Mouse (Mus musculus): ENCODE measurements around the gene Cd207.

Gene Cd207

GRCm38 (mm10) chr6:83677757-83678156 lies at the start of gene Cd207:
Gene Cd207, minus strand, starts transcription at chr6:83677857.
- no peak for DNase-seq (ENCODE audit: low spot score)

DNA sequence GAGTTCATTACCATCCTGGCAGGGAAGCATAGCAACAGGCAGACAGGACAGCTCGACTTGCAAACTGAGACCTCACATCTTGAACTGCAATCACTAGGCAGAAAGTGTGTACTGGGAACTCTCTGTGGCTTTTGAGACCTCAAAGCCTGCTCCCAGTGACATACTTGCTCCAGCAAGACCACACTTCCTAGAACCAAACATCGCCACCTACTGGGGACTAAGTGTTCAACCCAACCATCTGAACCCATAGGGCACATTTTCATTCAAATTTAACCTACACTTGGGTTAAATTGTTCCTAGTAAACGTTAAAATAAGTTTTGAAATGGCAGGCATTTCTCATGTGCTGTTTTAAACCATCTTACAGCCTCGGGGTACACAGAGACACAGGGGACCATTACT lies 49.5 kb upstream of the Cd207 start:
- peak; percentile 20 for DNase-seq (ENCODE audit: low spot score)

- DNase-seq (ENCODE audit: low spot score): no peak
These were observed 44.9 kb upstream of the Cd207 start for GRCm38 (mm10) chr6:83722526-83722925.

- no peak for DNase-seq (ENCODE audit: low spot score)
These were observed 39.4 kb upstream of the Cd207 start for GRCm38 (mm10) chr6:83717026-83717425.

DNA sequence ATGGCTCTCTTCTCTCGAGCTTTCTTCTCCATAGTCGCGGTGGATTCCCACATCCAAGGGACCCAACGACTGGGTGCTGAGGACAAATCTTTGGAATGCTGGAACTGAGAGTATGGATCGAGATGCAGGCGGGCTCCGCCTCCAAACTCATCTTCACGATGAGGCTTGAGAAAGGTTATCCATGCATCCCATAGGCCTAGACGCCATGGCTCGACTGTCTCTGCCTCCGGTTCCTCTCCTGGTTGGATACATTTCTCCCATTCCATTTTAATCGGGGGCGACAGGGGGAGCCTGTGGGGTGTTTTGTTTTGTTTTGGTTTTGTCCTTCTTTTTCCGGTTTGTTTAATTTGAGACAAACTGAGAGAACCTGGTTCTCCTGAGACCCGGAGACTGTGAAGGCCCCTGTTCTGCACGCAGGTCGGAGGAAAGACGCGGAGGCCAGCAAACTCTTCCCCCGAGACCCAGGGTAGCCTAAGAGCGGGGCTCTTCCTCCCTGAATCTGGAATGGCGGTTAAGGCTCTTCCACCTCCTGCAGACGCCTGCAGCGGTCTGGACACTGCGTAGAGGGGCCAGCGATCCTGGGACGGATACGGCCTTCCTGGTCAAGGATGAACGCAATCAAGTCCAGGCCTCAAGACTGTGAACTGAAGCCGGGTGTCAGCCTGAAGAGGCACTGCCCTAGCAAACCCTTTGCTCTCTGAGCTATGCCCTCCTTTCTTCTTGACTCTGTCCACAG lies 38.0 kb upstream of the Cd207 start:
- no peak for DNase-seq (ENCODE audit: low spot score)

- no peak for DNase-seq (ENCODE audit: low spot score)
These were observed 36.8 kb upstream of the Cd207 start for GRCm38 (mm10) chr6:83714221-83715123.

DNA sequence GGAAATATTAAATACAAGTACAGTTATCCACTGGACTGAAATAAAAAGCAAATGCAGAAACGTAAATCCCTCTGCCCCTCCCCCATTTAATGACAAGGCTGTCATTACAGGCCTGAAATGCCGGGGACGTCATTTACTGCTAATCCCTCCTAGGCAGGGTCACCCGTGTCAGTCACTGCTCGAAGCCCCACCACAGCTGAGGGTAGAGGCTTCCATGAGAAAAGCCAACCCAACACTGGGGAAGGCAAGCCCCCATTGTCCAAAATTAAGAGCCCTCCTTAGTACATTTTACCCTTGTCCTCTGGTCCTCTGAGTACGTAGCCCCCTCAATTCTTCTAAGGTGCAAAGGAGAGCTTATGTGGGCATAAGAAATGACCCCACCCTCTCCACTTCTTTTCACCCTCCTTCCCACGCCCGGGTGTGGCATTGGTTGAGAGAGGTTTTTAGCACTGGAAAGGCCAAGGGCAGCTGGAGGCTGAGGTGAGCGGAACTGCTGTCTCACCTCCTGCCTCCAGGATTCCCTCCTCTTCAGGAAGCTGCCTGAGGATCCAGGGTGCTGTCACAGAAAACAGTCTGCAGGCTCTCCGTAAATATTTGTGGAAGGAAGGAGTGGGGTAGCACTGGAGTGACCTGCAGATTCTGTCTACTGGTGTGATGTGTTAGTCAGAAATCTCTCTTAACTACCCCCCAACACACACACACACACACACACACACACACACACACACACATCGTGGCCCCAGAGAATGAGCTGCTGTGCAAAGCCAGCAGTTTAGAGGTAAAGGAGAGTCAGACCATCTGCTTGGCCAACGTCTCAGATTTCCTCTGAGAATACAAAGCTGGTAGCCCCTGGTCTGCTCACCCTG lies 35.8 kb upstream of the Cd207 start:
- no peak for DNase-seq (ENCODE audit: low spot score)

DNA sequence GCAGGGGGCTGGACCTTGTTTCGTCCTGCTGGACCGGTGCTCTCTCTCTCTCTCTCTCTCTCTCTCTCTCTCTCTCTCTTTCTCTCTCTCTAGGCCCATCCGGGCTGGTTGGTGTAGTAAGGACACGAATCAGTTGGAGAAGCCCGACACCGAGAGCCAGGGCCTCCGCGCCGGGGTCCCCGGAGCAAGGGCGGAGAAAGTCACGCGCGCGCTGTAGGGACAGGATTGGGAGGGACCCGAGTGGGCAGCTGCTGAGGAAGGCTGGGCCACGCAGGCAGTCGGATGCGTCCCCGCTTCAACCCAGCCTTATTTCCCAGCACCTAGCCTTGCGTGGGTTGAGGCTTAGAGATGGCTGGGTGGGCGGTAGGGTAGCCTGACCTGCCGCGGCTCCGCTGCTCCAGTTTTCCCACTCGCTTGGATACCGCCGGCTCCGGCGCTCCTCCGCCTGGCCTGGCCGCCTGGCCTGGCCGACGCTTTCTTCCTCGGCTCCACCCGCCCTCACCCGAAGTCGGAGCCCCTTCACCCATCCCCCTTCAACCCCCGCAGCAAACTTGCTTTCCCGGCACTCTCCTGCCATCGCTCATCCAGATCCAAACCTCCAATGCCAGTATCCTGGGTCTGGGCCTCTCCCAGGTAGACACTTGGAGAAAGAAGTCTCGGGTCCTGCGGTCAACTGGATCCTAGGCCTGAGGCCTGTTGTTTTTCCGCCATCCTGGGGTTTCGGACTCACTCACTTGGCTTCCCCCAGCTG lies 34.2 kb upstream of the Cd207 start:
- DNase-seq (ENCODE audit: low spot score): no peak

DNA sequence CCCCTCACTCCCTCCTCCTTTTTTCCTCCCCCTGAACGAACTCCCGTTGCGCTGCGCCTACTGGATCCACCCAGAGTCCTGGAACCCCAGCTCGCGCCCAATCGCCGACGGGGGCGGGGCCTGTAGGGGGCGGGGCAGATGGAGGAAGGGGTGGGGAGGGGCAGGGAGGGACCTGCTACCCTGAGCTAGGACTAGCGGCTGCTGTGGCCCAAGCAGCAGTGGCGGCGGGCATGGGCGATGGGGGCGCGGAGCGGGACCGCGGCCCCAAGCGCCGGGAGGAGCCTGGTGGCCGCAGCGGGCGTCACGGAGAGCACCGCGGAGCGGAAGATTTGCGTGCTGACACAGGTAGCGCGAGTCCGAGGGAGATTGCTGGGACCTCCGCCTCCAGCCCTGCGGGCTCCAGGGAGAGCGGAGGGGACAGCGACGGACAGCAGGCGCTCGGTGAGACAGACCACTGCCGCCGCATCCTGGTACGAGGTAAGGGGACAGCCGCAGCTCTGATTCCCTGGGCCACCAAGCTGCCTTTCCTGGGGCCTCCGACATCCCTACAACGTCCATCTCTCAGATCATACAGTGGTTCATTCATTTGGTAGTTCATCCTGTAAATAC lies 33.5 kb upstream of the Cd207 start, which contains the start of gene Vax2:
Gene Vax2 (plus strand): TSS at position 198 of the 609 bp plus-strand sequence.
- peak; percentile 51 for DNase-seq (ENCODE audit: low spot score)

DNA sequence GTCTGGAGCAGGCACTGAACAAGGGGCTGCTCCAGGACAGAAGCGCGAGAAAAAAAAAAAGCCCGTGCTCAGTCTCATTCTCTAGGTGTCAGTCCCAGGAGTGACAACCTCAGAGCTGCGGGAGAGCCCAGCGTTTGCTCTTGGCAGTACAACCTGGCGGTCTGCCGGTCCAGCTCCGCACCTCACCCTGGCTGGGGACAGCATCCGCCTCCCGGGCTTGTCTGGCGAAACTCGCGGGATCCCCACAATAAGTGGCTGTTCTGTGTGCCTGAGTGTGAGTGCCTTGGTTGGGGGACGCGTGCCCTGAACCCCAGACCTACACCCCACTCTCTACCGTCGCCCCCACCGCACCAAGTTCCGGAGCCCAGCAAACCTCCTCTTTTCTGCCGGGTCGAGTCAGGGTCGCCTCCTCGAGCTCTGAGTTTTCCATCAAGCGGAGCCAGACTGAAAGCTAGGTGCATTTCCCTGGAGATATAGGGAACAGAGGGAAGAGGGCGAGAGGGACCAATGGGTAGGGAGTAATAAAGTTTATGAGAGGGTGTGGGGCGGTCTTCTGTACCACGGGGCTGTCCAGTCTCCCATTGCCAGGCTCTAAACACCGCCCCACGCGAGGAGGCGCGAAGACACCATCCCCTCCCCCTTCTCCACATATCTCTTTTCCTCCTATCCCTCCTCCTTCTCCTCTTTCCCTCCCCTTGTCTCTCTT lies 32.9 kb upstream of the Cd207 start:
- no peak for DNase-seq (ENCODE audit: low spot score)

- peak; percentile 42 for DNase-seq (ENCODE audit: low spot score)
These were observed 30.3 kb upstream of the Cd207 start for GRCm38 (mm10) chr6:83707738-83708510.

DNA sequence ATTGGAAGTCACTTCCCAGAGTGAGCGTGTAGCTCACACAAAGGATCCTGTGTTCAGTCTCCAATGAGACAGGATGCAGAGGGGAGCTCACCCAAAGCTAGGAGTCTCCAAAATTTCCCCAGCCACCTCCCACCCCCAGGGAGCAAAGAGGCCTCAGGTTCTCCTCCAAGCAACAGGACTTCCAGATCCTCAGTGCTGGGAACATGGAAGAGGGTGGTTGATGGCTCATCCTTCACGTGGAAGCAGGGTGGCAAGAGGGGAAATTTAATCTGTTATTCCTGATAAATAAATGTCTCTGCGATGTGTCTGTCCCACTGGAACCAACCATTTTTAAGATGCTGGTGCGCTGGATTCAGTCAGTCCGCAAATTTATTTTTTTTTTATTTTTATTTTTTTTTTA lies 27.0 kb upstream of the Cd207 start:
- no peak for DNase-seq (ENCODE audit: low spot score)

DNA sequence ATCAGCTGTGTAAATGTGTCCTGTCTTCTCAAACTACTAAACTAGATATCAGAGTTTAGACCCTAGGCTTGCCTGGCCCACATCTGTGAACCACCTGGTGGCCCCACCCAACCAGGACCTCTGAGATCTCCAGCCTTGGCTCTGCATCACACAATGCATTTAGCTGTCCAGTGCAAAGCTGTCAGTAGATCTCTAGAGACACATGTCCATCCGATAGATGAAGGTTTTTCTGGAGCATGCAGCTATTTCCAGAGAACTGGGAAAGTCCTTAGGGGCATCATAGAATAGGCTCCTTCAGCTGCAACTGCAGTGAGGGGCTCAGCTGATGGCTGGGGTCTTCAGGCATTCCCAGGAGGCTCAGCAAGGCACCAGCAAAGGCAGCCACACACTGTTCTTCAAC lies 26.6 kb upstream of the Cd207 start:
- DNase-seq (ENCODE audit: low spot score): no peak

GRCm38 (mm10) chr6:83703722-83704078 lies 26.0 kb upstream of the Cd207 start:
- DNase-seq (ENCODE audit: low spot score): no peak

DNA sequence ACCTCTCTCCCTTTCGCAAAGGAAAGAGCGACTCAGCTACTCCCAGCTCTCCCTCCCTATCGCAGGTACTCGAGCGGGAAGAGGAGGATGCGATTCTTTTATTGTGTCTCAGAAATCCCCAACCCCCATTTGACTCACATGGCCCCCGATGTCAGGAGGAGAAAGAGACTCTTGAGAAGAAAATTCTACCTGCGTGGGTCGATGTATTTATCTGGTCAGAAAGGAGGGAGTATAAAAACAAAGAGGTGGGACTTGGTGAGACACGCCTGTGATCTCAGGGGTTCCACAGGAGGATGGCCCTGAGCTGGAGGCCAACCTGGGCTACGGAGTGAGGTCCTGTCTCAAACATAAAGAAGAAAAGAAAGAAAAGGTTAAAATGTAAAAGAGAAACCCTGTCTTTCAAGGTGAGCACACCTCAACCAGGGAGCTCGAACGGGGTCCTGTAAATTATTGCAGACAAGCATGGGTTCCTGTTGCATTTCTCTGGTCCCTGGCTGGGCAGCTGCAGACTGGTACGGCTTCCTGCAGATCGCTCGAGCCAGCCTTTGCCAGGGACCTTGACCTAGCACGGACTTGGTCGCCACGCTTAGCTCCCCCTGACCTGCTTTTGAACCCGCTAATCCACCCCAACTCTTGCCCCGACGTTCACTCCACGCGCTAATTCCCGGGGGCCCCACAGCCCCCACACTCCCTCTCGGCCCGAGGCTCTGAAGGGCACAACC lies 25.5 kb upstream of the Cd207 start:
- no peak for DNase-seq (ENCODE audit: low spot score)

DNA sequence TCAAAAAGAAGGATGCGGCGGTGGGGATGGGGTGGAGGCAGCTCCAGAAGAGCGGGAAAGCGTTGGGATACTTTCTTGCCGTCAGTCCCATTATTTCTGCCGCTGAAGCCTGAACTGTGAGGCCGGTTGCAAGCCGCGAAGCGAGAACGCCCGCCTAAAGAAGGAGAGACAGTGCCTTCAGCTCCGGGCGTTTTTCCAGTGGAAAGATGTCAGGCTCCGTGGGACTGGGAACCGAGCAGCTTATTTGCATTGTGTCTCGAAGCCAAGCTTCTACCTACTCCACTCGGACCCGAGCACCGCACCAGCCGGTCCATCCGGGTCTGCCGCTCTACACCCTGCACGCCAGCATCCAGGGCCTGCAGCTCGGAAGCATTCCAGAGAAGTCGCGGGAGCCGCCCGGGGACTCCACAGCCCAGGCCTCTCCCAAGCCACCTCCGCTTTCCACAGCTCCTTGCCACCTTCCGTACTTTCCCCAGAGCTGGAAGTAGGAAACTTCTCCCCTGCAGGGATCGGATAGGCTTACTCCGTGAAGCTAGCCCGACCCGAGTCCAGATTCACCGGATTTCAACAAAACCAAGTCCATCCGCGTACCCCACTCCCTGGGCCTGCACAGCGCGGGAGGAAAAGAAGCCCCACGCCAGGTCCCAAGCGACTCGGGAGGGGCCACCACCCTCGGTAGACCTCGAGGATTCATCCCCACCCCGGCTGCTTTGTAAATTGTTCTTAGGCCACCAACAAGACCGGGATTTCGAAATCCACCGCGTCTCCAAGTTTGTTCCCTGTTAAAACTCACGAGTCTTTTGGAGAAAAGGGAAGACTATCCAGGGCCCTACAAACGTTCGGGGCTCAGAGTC lies 24.7 kb upstream of the Cd207 start:
- DNase-seq (ENCODE audit: low spot score): no peak

- no peak for DNase-seq (ENCODE audit: low spot score)
These were observed 23.3 kb upstream of the Cd207 start for GRCm38 (mm10) chr6:83701001-83701400.

DNA sequence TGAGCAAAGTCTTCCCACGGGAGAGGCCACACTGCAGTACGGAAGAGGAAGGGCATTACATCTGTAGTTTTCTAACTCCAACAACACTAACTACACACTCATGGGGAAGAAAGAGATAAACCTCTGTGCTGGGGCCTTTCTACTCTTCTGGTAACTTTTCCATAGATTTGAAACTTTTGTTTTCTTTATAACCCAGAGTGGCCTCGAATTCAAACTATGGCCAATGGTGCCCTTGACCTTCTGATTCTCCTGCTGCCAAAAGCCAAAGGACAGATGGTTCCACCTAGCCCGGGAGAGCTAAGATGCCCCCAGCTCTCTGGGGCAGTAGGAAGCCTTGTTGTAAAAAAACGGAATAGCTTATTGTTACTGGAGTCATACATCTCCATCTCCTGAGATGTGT lies 22.3 kb upstream of the Cd207 start:
- DNase-seq (ENCODE audit: low spot score): no peak
